Mouse (Mus musculus) stomach, embryonic 14.5 days (tissue): Measurements from ENCODE around the gene Gm9821. TPM values are rescaled to one million over a fixed set of nuclear protein-coding genes. Genes with fewer than 3 reads are reported as not detected.

Experiments
- ATAC-seq: fragments of 200-750 bp; cut with Nextera tagmentation; 2 replicates; pipeline ENCODE4 v1.8.0; 2017; ENCODE audit warnings: low read depth, moderate TSS enrichment; ENCODE audit not compliant: insufficient number of reproducible peaks, insufficient read depth, low FRiP score
- H3K27ac ChIP-seq: fragments of 300-500 bp; sonication (generic); 2 replicates; pipeline ENCODE4 v1.5.1; 2014; ENCODE audit warnings: mild to moderate bottlenecking, low read length, moderate library complexity, mixed read lengths
- H3K27me3 ChIP-seq: fragments of 300-500 bp; sonication (generic); 2 replicates; pipeline ENCODE4 v1.6.1; 2014; ENCODE audit warnings: low read length, control low read depth, mixed read lengths; ENCODE audit not compliant: control insufficient read depth, insufficient read depth
- H3K36me3 ChIP-seq: fragments of 300-500 bp; sonication (generic); 2 replicates; pipeline ENCODE4 v1.6.1; 2014; ENCODE audit warnings: mild to moderate bottlenecking, control low read depth, low read length, moderate library complexity, mixed read lengths; ENCODE audit not compliant: control insufficient read depth, insufficient read depth
- H3K4me1 ChIP-seq: fragments of 300-500 bp; sonication (generic); 2 replicates; pipeline ENCODE4 v1.6.1; 2014; ENCODE audit warnings: low read length, control low read depth, mixed read lengths; ENCODE audit not compliant: control insufficient read depth, insufficient read depth
- H3K4me2 ChIP-seq: fragments of 300-500 bp; sonication (generic); replicated peaks from 2 replicates; pipeline ENCODE4 v1.6.1; 2014; ENCODE audit warnings: low read depth, low read length, control low read depth
- H3K4me3 ChIP-seq: fragments of 300-500 bp; sonication (generic); 2 replicates; pipeline ENCODE4 v1.5.1; 2014; ENCODE audit warnings: low read depth, low read length, control low read depth
- H3K9ac ChIP-seq: fragments of 300-500 bp; sonication (generic); replicated peaks from 2 replicates; pipeline ENCODE4 v1.6.1; 2014; ENCODE audit warnings: low read depth, mild to moderate bottlenecking, control low read depth, low read length, moderate library complexity, mixed read lengths
- H3K9me3 ChIP-seq: fragments of 300-500 bp; sonication (generic); 2 replicates; pipeline ENCODE4 v1.6.1; 2016; ENCODE audit warnings: low read depth, low read length, control low read depth; ENCODE audit not compliant: control insufficient read depth
- WGBS: fragments of 180-500 bp; shearing (Covaris S2); extraction: QIAGEN DNeasy Blood & Tissue Kit; methylation state at CpG from one replicate; pipeline ENCODE4 v1.1.7; 2014; 5-methylcytosine and 5-hydroxymethylcytosine counted together
- polyA plus RNA-seq: library from polyadenylated mRNA; unstranded; fragments of >200 nt; fragmentation: Nextera tagmentation; extraction: Ambion mirVana; gene quantifications from 2 replicates; pipeline ENCODE4 v1.2.1, GENCODE M21; 2014

The Gm9821 gene
- polyA plus RNA-seq, 1 experiment from 2014 or later = 1.4 TPM

- no peaks in the 10 kb centered on the region for H3K27me3 ChIP-seq
- WGBS = 55% methylated on average over 3 of the region's 3 CpGs
- no peak overlapping the region for H3K27ac ChIP-seq
- H3K9ac ChIP-seq = no peak overlapping the region
- H3K4me1 ChIP-seq = no peaks in the 10 kb centered on the region
- ATAC-seq = no peak
- H3K4me2 ChIP-seq = no peak overlapping the region
- H3K9me3 ChIP-seq = no peaks in the 10 kb centered on the region
- H3K36me3 ChIP-seq = peaks cover 64% of the 10 kb centered on the region
- no peak overlapping the region for H3K4me3 ChIP-seq
These were observed 32.9 kb upstream of the Gm9821 start for GRCm38 (mm10) chr2:91912616-91913015.

DNA sequence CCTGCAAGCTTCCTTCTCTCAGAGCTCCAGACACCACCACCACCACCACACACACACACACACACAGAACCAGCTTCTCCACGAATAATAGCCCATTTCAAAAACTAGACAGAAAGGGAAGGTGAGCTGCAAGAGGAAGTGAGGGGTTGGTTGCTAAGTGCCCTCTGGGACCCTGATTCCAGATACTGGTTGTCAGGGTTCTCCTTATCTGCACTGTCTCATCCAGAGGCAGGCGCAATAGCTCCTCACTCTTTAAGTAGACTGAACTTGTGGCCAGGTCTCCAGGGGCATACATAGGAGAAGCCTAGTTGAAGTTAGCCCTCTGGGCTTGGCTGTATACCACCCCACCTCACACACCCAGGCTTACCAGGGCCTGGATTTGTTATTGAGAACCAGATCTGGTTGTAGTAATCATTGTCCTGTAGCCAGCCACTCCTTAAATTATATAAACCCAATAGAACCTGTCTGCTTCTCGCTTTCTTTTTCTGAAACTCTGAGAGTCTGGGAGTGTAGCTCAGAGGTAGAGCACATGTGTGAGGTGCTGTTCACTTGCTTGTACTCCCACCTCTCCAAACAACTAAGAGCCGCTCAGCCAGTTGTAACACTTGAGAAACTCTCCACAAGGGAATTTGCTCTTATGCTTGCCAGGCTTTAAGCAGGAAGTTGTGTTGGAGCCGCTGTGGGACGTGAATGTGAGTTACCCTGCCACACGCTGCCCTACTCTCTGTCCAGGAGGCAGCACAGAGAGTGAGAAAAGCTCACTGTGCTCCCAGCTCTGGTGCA is 32.0 kb upstream of the Gm9821 start:
- H3K9me3 ChIP-seq = no peaks in the 10 kb centered on the region
- H3K36me3 ChIP-seq = peaks cover 72% of the 10 kb centered on the region
- H3K4me1 ChIP-seq = no peaks in the 10 kb centered on the region
- WGBS = 89% methylated on average over 7 of the region's 7 CpGs
- H3K4me3 ChIP-seq = no peak overlapping the region
- no peak overlapping the region for H3K9ac ChIP-seq
- no peak overlapping the region for H3K27ac ChIP-seq
- no peaks in the 10 kb centered on the region for H3K27me3 ChIP-seq
- ATAC-seq = no peak
- H3K4me2 ChIP-seq = no peak overlapping the region

DNA sequence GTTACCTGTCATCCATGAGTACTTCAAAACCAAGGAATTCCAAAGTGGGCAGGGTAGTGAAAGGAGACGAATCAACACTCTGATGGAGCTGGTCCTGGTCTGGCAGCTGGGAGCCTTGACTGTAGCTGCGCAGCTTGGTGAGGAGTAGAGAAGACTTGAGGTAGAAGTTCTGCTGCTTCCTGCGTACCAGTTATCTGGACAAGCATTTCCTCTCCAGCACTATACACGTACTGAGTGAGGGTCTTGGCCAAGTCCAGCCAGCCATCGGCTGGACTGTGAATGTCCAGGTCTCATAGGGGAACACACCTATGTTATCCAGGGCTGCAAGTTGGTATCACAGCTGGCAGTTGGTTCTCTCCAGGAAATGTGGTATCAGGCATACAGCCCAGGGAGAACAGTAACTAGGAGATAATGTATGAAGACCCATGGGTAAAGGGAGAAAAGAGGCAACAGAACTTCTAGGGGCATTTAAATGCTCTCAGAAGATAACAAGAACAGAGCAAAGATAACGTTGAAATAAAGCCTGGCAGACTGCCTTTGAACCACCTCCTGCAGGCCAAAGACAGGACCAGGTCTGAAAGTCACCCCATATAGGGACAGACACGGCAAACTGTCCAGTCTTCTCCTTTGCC is 29.0 kb upstream of the Gm9821 start:
- H3K27me3 ChIP-seq = 0 out of 2 replicates have a peak, but pooled peaks cover under 1% of the 10 kb centered on the region
- 86% methylated on average over 7 of the region's 7 CpGs for WGBS
- H3K4me2 ChIP-seq = no peak overlapping the region
- H3K27ac ChIP-seq = no peak overlapping the region
- H3K4me3 ChIP-seq = no peak overlapping the region
- H3K4me1 ChIP-seq = peaks cover 2% of the 10 kb centered on the region; the same call in 1 of the 2 replicates
- H3K9me3 ChIP-seq = no peaks in the 10 kb centered on the region
- H3K9ac ChIP-seq = no peak overlapping the region
- H3K36me3 ChIP-seq = peaks cover 53% of the 10 kb centered on the region
- no peak for ATAC-seq

GRCm38 (mm10) chr2:91917096-91917495 is 28.4 kb upstream of the Gm9821 start:
- H3K9ac ChIP-seq = no peak overlapping the region
- no peak overlapping the region for H3K4me2 ChIP-seq
- H3K27ac ChIP-seq = no peak overlapping the region
- no peaks in the 10 kb centered on the region for H3K9me3 ChIP-seq
- peaks cover 3% of the 10 kb centered on the region for H3K27me3 ChIP-seq
- no peak overlapping the region for H3K4me3 ChIP-seq
- peaks cover 46% of the 10 kb centered on the region for H3K36me3 ChIP-seq
- WGBS = 93% methylated on average over 7 of the region's 7 CpGs
- H3K4me1 ChIP-seq = peaks cover 6% of the 10 kb centered on the region; the same call in 1 of the 2 replicates
- ATAC-seq = no peak

- Histone ChIP-seq H3K36me3 (peaks cover 25% of the 10 kb centered on the region), H3K4me1 (peaks cover 15% of the 10 kb centered on the region; the same call in 1 of the 2 replicates), H3K27ac (no peak overlapping the region), H3K27me3 (peaks cover 13% of the 10 kb centered on the region), H3K9me3 (no peaks in the 10 kb centered on the region), H3K4me2 (no peak overlapping the region), H3K9ac (no peak overlapping the region), H3K4me3 (no peak overlapping the region)
- WGBS = 58% methylated on average over 4 of the region's 4 CpGs
- no peak for ATAC-seq
These were observed 25.4 kb upstream of the Gm9821 start for GRCm38 (mm10) chr2:91920130-91920529.

- Histone ChIP-seq H3K4me2 (peak overlapping the region; percentile 98), H3K27ac (no peak overlapping the region), H3K27me3 (peaks cover 13% of the 10 kb centered on the region), H3K36me3 (peaks cover 24% of the 10 kb centered on the region), H3K4me3 (peak overlapping the region; percentile 45), H3K9ac (no peak overlapping the region), H3K4me1 (peaks cover 15% of the 10 kb centered on the region; the same call in 1 of the 2 replicates), H3K9me3 (no peaks in the 10 kb centered on the region)
- ATAC-seq = no peak; the same call in 1 of the 2 replicates
- WGBS = 3% methylated on average over 31 of the region's 31 CpGs
These were observed 24.2 kb upstream of the Gm9821 start for GRCm38 (mm10) chr2:91921181-91921789.

- peaks cover 17% of the 10 kb centered on the region for H3K36me3 ChIP-seq
- H3K9me3 ChIP-seq = no peaks in the 10 kb centered on the region
- ATAC-seq = peak; percentile 62; the same call in 1 of the 2 replicates
- H3K4me2 ChIP-seq = peak overlapping the region; percentile 98
- H3K27ac ChIP-seq = no peak overlapping the region
- WGBS = under 1% methylated on average over 61 of the region's 64 CpGs
- no peak overlapping the region for H3K9ac ChIP-seq
- peaks cover 15% of the 10 kb centered on the region; the same call in 1 of the 2 replicates for H3K4me1 ChIP-seq
- peaks cover 13% of the 10 kb centered on the region for H3K27me3 ChIP-seq
- H3K4me3 ChIP-seq = peak overlapping the region; percentile 45
These were observed 23.5 kb upstream of the Gm9821 start for GRCm38 (mm10) chr2:91921790-91922570.
